Mouse (Mus musculus): ENCODE measurements around the gene Lilrb4a. TPM values are rescaled to one million over a fixed set of nuclear protein-coding genes. Genes with fewer than 3 reads are reported as not detected.

Lilrb4a gene
- 0.42 and 0.62 TPM in 2 replicates for polyA plus RNA-seq (2012; rRNA removed)

GRCm38 (mm10) chr10:51490691-51491090, at the start of gene Lilrb4a:
Gene Lilrb4a, plus strand, starts transcription at chr10:51490956.

GRCm38 (mm10) chr10:51480397-51480796, 10.4 kb upstream of the Lilrb4a start, which contains the start of the genes Gm49339 and Lilr4b:
Gene Gm49339, plus strand, starts transcription at chr10:51480612.
Gene Lilr4b, plus strand, starts transcription at chr10:51480632.

Other genes starting within 250 kb of the Lilrb4a start
- gene Gm49339, start 10.3 kb upstream of the Lilrb4a start, polyA plus RNA-seq (2012; rRNA removed), result 0.97 and 1.8 TPM in 2 replicates
- 0.43 and 1.1 TPM in 2 replicates for gene Lilr4b, start 10.3 kb upstream of the Lilrb4a start, polyA plus RNA-seq (2012; rRNA removed)
- 2.5 and 2.6 TPM in 2 replicates for gene Fam162b, start 99.6 kb downstream of the Lilrb4a start, polyA plus RNA-seq (2012; rRNA removed)
- gene Gprc6a, start 140.5 kb downstream of the Lilrb4a start, polyA plus RNA-seq (2012; rRNA removed), result not detected in 2 replicates
- gene Rfx6, start 186.8 kb downstream of the Lilrb4a start, polyA plus RNA-seq (2012; rRNA removed), result 0.69 and 0.77 TPM in 2 replicates